Mouse (Mus musculus) MEL (cell line): ENCODE results near the gene Ppp1ca. TPM values are rescaled to one million over a fixed set of nuclear protein-coding genes. Genes with fewer than 3 reads are reported as not detected.

ENCODE experiments used
- DNase-seq: peaks from one replicate; pipeline ENCODE4 v3.0.0; 2011; ENCODE audit warnings: low read depth, low spot score
- H3K27ac ChIP-seq: 2 replicates; pipeline ENCODE4 v1.5.1; 2012; ENCODE audit warnings: low read depth, mild to moderate bottlenecking, control low read depth, low read length, moderate library complexity; ENCODE audit not compliant: control insufficient read depth
- H3K27me3 ChIP-seq, 2 experiments: fragments of 150-350 bp in 1 of 2; sonication (generic) in 1 of 2; 2 replicates each; pipeline ENCODE4 v1.6.1; 2012; ENCODE audit warnings: low read length in 2 of 2, mild to moderate bottlenecking in 2 of 2, improper control_type of control experiment in 1 of 2, moderate library complexity in 1 of 2; ENCODE audit not compliant: insufficient read depth in 2 of 2, control insufficient read depth in 1 of 2
- H3K36me3 ChIP-seq, 2 experiments: 2 replicates each; pipeline ENCODE4 v1.6.1; 2012 to 2014; ENCODE audit warnings: low read length in 2 of 2, improper control_type of control experiment in 1 of 2, inconsistent platforms in 1 of 2, mild to moderate bottlenecking in 1 of 2; ENCODE audit not compliant: insufficient read depth in 2 of 2, control insufficient read depth in 1 of 2
- H3K4me1 ChIP-seq, 2 experiments: fragments of 150-350 bp in 1 of 2; sonication (generic) in 1 of 2; 2 replicates each; pipeline ENCODE4 v1.6.1; 2012; ENCODE audit warnings: low read length in 2 of 2, improper control_type of control experiment in 1 of 2, mild to moderate bottlenecking in 1 of 2; ENCODE audit not compliant: insufficient read depth in 2 of 2, control insufficient read depth in 1 of 2
- H3K4me3 ChIP-seq, 2 experiments: fragments of 150-350 bp in 1 of 2; sonication (generic) in 1 of 2; 2 replicates each; pipeline ENCODE4 v1.5.1; 2012; ENCODE audit warnings: low read depth in 2 of 2, low read length in 2 of 2, mild to moderate bottlenecking in 2 of 2, moderate library complexity in 2 of 2, control low read depth in 1 of 2, improper control_type of control experiment in 1 of 2; ENCODE audit not compliant: control insufficient read depth in 1 of 2, insufficient read depth in 1 of 2
- H3K79me2 ChIP-seq: 2 replicates; pipeline ENCODE4 v1.6.1; 2012; ENCODE audit warnings: mild to moderate bottlenecking, low read length, moderate library complexity; ENCODE audit not compliant: control insufficient read depth, poor library complexity, insufficient read depth
- H3K9ac ChIP-seq: 2 replicates; pipeline ENCODE4 v1.6.1; 2012; ENCODE audit warnings: low read depth, mild to moderate bottlenecking, control low read depth, low read length, moderate library complexity; ENCODE audit not compliant: control insufficient read depth, poor library complexity, severe bottlenecking
- H3K9me3 ChIP-seq: fragments of 150-350 bp; sonication (generic); replicated peaks from 2 replicates; pipeline ENCODE4 v1.6.1; 2012; ENCODE audit warnings: mild to moderate bottlenecking, low read length, improper control_type of control experiment, moderate library complexity; ENCODE audit not compliant: insufficient read depth
- BHLHE40 ChIP-seq: IDR thresholded peaks from 2 replicates; pipeline ENCODE4 v1.6.1; 2012; ENCODE audit warnings: low read depth, mild to moderate bottlenecking, inconsistent platforms, low read length, improper control_type of control experiment, borderline replicate concordance
- CTCF ChIP-seq, 3 experiments: IDR thresholded peaks in 2 of 3; conservative IDR thresholded peaks in 1 of 3; 2 replicates each; pipeline ENCODE4 v1.5.1; 2011 to 2012; ENCODE audit warnings: low read length in 3 of 3, low read depth in 2 of 3, mild to moderate bottlenecking in 2 of 3, improper control_type of control experiment in 1 of 3, inconsistent platforms in 1 of 3, mixed read lengths in 1 of 3, moderate library complexity in 1 of 3; ENCODE audit not compliant: control insufficient read depth in 1 of 3, insufficient read depth in 1 of 3, poor library complexity in 1 of 3, severe bottlenecking in 1 of 3
- ETS1 ChIP-seq: IDR thresholded peaks from 2 replicates; pipeline ENCODE4 v1.6.1; 2012; ENCODE audit warnings: low read depth, mild to moderate bottlenecking, inconsistent platforms, low read length, improper control_type of control experiment, moderate library complexity
- HCFC1 ChIP-seq: IDR thresholded peaks from 2 replicates; pipeline ENCODE4 v1.6.1; 2012; ENCODE audit warnings: low read depth, mild to moderate bottlenecking, inconsistent platforms, low read length, improper control_type of control experiment, moderate library complexity
- KAT2A ChIP-seq: conservative IDR thresholded peaks from 2 replicates; pipeline ENCODE4 v1.6.1; 2012; ENCODE audit warnings: low read depth, low read length, improper control_type of control experiment, inconsistent platforms
- MAFK ChIP-seq: IDR thresholded peaks from 2 replicates; pipeline ENCODE4 v1.6.1; 2011; ENCODE audit warnings: low read depth, mild to moderate bottlenecking, low read length, improper control_type of control experiment, borderline replicate concordance
- MAX ChIP-seq: IDR thresholded peaks from 2 replicates; pipeline ENCODE4 v1.6.1; 2011; ENCODE audit warnings: low read length, improper control_type of control experiment
- MXI1 ChIP-seq: IDR thresholded peaks from 2 replicates; pipeline ENCODE4 v1.6.1; 2011; ENCODE audit warnings: mild to moderate bottlenecking, low read depth, low read length, improper control_type of control experiment
- MYB ChIP-seq: IDR thresholded peaks from 2 replicates; pipeline ENCODE4 v1.6.1; 2011; ENCODE audit warnings: mild to moderate bottlenecking, low read depth, low read length, improper control_type of control experiment
- MYC ChIP-seq: IDR thresholded peaks from 2 replicates; pipeline ENCODE4 v1.6.1; 2011; ENCODE audit warnings: low read depth, mild to moderate bottlenecking, low read length, improper control_type of control experiment, moderate library complexity
- NRF1 ChIP-seq: IDR thresholded peaks from 2 replicates; pipeline ENCODE4 v1.6.1; 2014; ENCODE audit warnings: low read depth, mild to moderate bottlenecking, inconsistent platforms, low read length, improper control_type of control experiment, moderate library complexity; ENCODE audit not compliant: poor library complexity, insufficient read depth, severe bottlenecking
- POLR2A ChIP-seq, 2 experiments: IDR thresholded peaks; 2 replicates each; pipeline ENCODE4 v1.6.1; 2011 to 2012; ENCODE audit warnings: low read length in 2 of 2, mild to moderate bottlenecking in 2 of 2, control low read depth in 1 of 2, improper control_type of control experiment in 1 of 2, low read depth in 1 of 2, moderate library complexity in 1 of 2; ENCODE audit not compliant: control insufficient read depth in 1 of 2, insufficient read depth in 1 of 2, poor library complexity in 1 of 2
- POLR2AphosphoS2 ChIP-seq: IDR thresholded peaks from 2 replicates; pipeline ENCODE4 v1.6.1; 2011; ENCODE audit warnings: low read length, improper control_type of control experiment
- RAD21 ChIP-seq: IDR thresholded peaks from 2 replicates; pipeline ENCODE4 v1.6.1; 2011; ENCODE audit warnings: mild to moderate bottlenecking, low read depth, low read length, improper control_type of control experiment
- RCOR1 ChIP-seq: IDR thresholded peaks from 2 replicates; pipeline ENCODE4 v1.6.1; 2012; ENCODE audit warnings: low read depth, mild to moderate bottlenecking, inconsistent platforms, low read length, improper control_type of control experiment
- SIN3A ChIP-seq: IDR thresholded peaks from 2 replicates; pipeline ENCODE4 v1.6.1; 2012; ENCODE audit warnings: low read length, improper control_type of control experiment, inconsistent platforms
- SMC3 ChIP-seq: IDR thresholded peaks from 2 replicates; pipeline ENCODE4 v1.6.1; 2011; ENCODE audit warnings: low read depth, low read length, improper control_type of control experiment
- TAL1 ChIP-seq: IDR thresholded peaks from 2 replicates; pipeline ENCODE4 v1.6.1; 2012; ENCODE audit warnings: mild to moderate bottlenecking, inconsistent platforms, low read length, moderate library complexity, mixed read lengths
- USF1 ChIP-seq: IDR thresholded peaks from 2 replicates; pipeline ENCODE4 v1.6.1; 2014; ENCODE audit warnings: low read depth, mild to moderate bottlenecking, inconsistent platforms, low read length, improper control_type of control experiment, moderate library complexity
- USF2 ChIP-seq, 2 experiments: IDR thresholded peaks; 2 replicates each; pipeline ENCODE4 v1.6.1; 2011 to 2012; ENCODE audit warnings: improper control_type of control experiment in 2 of 2, low read length in 2 of 2, borderline replicate concordance in 1 of 2, inconsistent platforms in 1 of 2, low read depth in 1 of 2, mild to moderate bottlenecking in 1 of 2; ENCODE audit not compliant: insufficient read depth in 1 of 2
- ZC3H11A ChIP-seq: IDR thresholded peaks from 2 replicates; pipeline ENCODE4 v1.6.1; 2012; ENCODE audit warnings: low read depth, mild to moderate bottlenecking, inconsistent platforms, low read length, improper control_type of control experiment
- ZKSCAN1 ChIP-seq: IDR thresholded peaks from 2 replicates; pipeline ENCODE4 v1.6.1; 2012; ENCODE audit warnings: low read depth, mild to moderate bottlenecking, inconsistent platforms, low read length, improper control_type of control experiment, moderate library complexity
- ZMIZ1 ChIP-seq: IDR thresholded peaks from 2 replicates; pipeline ENCODE4 v1.6.1; 2012; ENCODE audit warnings: low read depth, mild to moderate bottlenecking, inconsistent platforms, low read length, improper control_type of control experiment, moderate library complexity
- polyA plus RNA-seq, 2 experiments: library from polyadenylated mRNA; stranded (reverse) in 1 of 2; unstranded in 1 of 2; fragments of >175 nt in 1 of 2; fragments of >200 nt in 1 of 2; gene quantifications; 2 replicates each; pipeline versions ENCODE4 v1.2.1 to v1.2.4; 2012; ENCODE audit warnings: low replicate concordance in 2 of 2, low read depth in 1 of 2; ENCODE audit not compliant: insufficient read length in 2 of 2, insufficient read depth in 1 of 2, missing spikeins in 1 of 2
- total RNA-seq: library from RNA; depleted of rRNA; stranded (reverse); fragments of 300-350 nt; gene quantifications from 2 replicates; pipeline ENCODE4 v1.2.3, GENCODE M21; 2012

The Ppp1ca gene
- total and polyA plus RNA-seq, 3 experiments = 453 to 505 (median 455) TPM

GRCm38 (mm10) chr19:4192251-4192985 lies 553 bp downstream of the Ppp1ca start:
- Histone ChIP-seq H3K27me3 (no peaks in the 10 kb centered on the region), H3K9me3 (no peaks in the 10 kb centered on the region), H3K4me1 (peaks cover 6 to 20% of the 10 kb centered on the region in 2 experiments), H3K4me3 (peak overlapping the region; percentile 85 to 88), H3K27ac (peak overlapping the region; percentile 74), H3K36me3 (peaks cover 6 to 19% of the 10 kb centered on the region in 2 experiments; a peak in 3 of 4 replicates), H3K9ac (peak overlapping the region; percentile 99), H3K79me2 (peaks cover 28% of the 10 kb centered on the region)
- TF ChIP-seq POLR2A (IDR thresholded peaks at IDR 0.05; ENCODE audit: control insufficient read depth in 1 of 2, insufficient read depth in 1 of 2, low read depth in 1 of 2, low read length in 2 of 2, poor library complexity in 1 of 2) (peak in 1 of 2 experiments; percentile 95; a peak in 1 of 4 replicates), MXI1 (peak; percentile 13), CTCF (IDR thresholded peaks at IDR 0.05 in 2 of 3, conservative IDR thresholded peaks at IDR 0.05 in 1 of 3; ENCODE audit: control insufficient read depth in 1 of 3, insufficient read depth in 1 of 3, low read depth in 2 of 3, low read length in 3 of 3, poor library complexity in 1 of 3, severe bottlenecking in 1 of 3) (no peak), SIN3A (peak; percentile 9; the same call in 1 of the 2 replicates), ZMIZ1 (no peak)
- DNase-seq = peak; percentile 50

- H3K4me1 ChIP-seq = peaks cover 6 to 20% of the 10 kb centered on the region in 2 experiments
- no peak for TF ChIP-seq MYB
- no peak for TF ChIP-seq MAX
- no peak for TF ChIP-seq BHLHE40
- TF ChIP-seq HCFC1 = no peak
- no peak for TF ChIP-seq MXI1
- TF ChIP-seq ETS1 = no peak
- TF ChIP-seq ZKSCAN1 = no peak
- no peak for TF ChIP-seq MYC
- no peak for TF ChIP-seq USF1
- TF ChIP-seq ZC3H11A = no peak
- no peak for TF ChIP-seq SMC3
- TF ChIP-seq MAFK = no peak
- TF ChIP-seq POLR2AphosphoS2 = no peak
- no peak for TF ChIP-seq USF2 (IDR thresholded peaks at IDR 0.05; ENCODE audit: borderline replicate concordance in 1 of 2, insufficient read depth in 1 of 2, low read depth in 1 of 2, low read length in 2 of 2)
- no peak for TF ChIP-seq KAT2A
- no peak for TF ChIP-seq RAD21
- TF ChIP-seq TAL1 = no peak
- no peak for TF ChIP-seq NRF1
- no peak for TF ChIP-seq RCOR1
- peak overlapping the region; percentile 9; the same call in 1 of the 2 replicates for H3K27ac ChIP-seq
- H3K27me3 ChIP-seq = no peaks in the 10 kb centered on the region
- peaks cover 6 to 19% of the 10 kb centered on the region in 2 experiments; a peak in 3 of 4 replicates for H3K36me3 ChIP-seq
- H3K9ac ChIP-seq = peak overlapping the region; percentile 99
- H3K4me3 ChIP-seq = peak overlapping the region; percentile 85 to 88
- peak; percentile 11 for DNase-seq
- H3K79me2 ChIP-seq = peaks cover 28% of the 10 kb centered on the region
- no peaks in the 10 kb centered on the region for H3K9me3 ChIP-seq
Observed at GRCm38 (mm10) chr19:4193129-4193528, 1.3 kb downstream of the Ppp1ca start.
